Mouse (Mus musculus) hindbrain, embryonic 12.5 days (tissue): ENCODE measurements around the gene Tectb. TPM values are rescaled to one million over a fixed set of nuclear protein-coding genes. Genes with fewer than 3 reads are reported as not detected.

Experiments
- ATAC-seq: fragments of 200-750 bp; cut with Nextera tagmentation; 2 replicates; pipeline ENCODE4 v1.8.0; 2017; ENCODE audit warnings: moderate TSS enrichment; ENCODE audit not compliant: low FRiP score
- H3K27ac ChIP-seq: fragments of 300-500 bp; sonication (generic); 2 replicates; pipeline ENCODE4 v1.5.1; 2016; ENCODE audit warnings: mild to moderate bottlenecking
- H3K27me3 ChIP-seq: fragments of 300-500 bp; sonication (generic); 2 replicates; pipeline ENCODE4 v1.6.1; 2016; ENCODE audit warnings: mild to moderate bottlenecking
- H3K36me3 ChIP-seq: fragments of 300-500 bp; sonication (generic); 2 replicates; pipeline ENCODE4 v1.6.1; 2016; ENCODE audit warnings: mild to moderate bottlenecking
- H3K4me1 ChIP-seq: fragments of 300-500 bp; sonication (generic); 2 replicates; pipeline ENCODE4 v1.6.1; 2016
- H3K4me2 ChIP-seq: fragments of 300-500 bp; sonication (generic); replicated peaks from 2 replicates; pipeline ENCODE4 v1.6.1; 2016; ENCODE audit warnings: mild to moderate bottlenecking
- H3K4me3 ChIP-seq: fragments of 300-500 bp; sonication (generic); 2 replicates; pipeline ENCODE4 v1.5.1; 2016; ENCODE audit warnings: mild to moderate bottlenecking
- H3K9ac ChIP-seq: fragments of 300-500 bp; sonication (generic); 2 replicates; pipeline ENCODE4 v1.6.1; 2016; ENCODE audit warnings: mild to moderate bottlenecking, moderate library complexity
- H3K9me3 ChIP-seq: fragments of 300-500 bp; sonication (generic); replicated peaks from 2 replicates; pipeline ENCODE4 v1.6.1; 2016; ENCODE audit warnings: mild to moderate bottlenecking
- WGBS: fragments of 180-500 bp; shearing (Covaris S2); methylation state at CpG from one replicate; pipeline ENCODE4 v1.1.7; 2016; 5-methylcytosine and 5-hydroxymethylcytosine counted together
- microRNA-seq: library from miRNA; unstranded; fragments of <30 nt; microRNA quantifications from one replicate; pipeline ENCODE4, GENCODE M21; 2017
- polyA plus RNA-seq: library from polyadenylated mRNA; unstranded; fragments of >200 nt; fragmentation: Nextera tagmentation; extraction: Ambion mirVana; gene quantifications from 2 replicates; pipeline ENCODE4 v1.2.1, GENCODE M21; 2016

Tectb gene
- polyA plus RNA-seq, 1 experiment from 2014 or later: 0.57 TPM

GRCm38 (mm10) chr19:55239766-55240426 lies 59.4 kb downstream of the Tectb start:
- H3K9me3 ChIP-seq: no peaks in the 10 kb centered on the region
- no peak for ATAC-seq
- H3K4me2 ChIP-seq: no peak overlapping the region
- H3K9ac ChIP-seq: no peak overlapping the region
- 73% methylated on average over 6 of the region's 6 CpGs for WGBS
- no peaks in the 10 kb centered on the region for H3K27me3 ChIP-seq
- H3K4me1 ChIP-seq: no peaks in the 10 kb centered on the region
- H3K27ac ChIP-seq: no peak overlapping the region
- no peaks in the 10 kb centered on the region for H3K36me3 ChIP-seq
- H3K4me3 ChIP-seq: no peak overlapping the region

DNA sequence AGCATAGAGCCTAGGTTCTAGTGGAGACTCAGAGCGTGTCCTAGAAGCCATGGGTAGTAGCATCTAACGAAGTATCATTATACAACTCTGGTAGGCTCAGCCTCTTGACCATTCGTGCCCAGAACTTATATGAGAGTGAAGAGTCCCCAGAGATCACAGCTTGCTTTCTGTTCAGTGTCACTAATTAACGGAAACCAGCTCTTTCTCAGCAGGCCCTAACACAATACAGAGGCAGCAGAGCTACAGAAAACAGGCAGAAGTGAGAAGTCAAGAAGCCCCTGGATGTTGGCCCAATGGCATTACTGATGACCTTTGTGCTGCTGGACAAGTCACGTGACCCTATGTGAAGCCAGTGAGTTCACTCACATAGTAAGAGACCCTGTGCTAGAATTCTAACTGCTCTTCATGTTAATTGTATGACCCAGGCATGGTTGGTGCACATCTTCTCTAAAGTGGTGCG lies 60.7 kb downstream of the Tectb start, which contains the start of gene Gucy2g:
Gucy2g (minus strand) TSS at position 51 of the 460 bp plus-strand sequence.
- WGBS: 72% methylated on average over 6 of the region's 6 CpGs
- Histone ChIP-seq H3K9ac (no peak within 1 kb of the TSS), H3K4me2 (no peak within 1 kb of the TSS), H3K36me3 (no peaks in the 10 kb centered on the region), H3K27me3 (no peaks in the 10 kb centered on the region), H3K27ac (no peak within 1 kb of the TSS), H3K4me3 (no peak within 1 kb of the TSS), H3K4me1 (no peaks in the 10 kb centered on the region), H3K9me3 (no peaks in the 10 kb centered on the region)
- no peak for ATAC-seq

GRCm38 (mm10) chr19:55244791-55245231 lies 64.3 kb downstream of the Tectb start:
- Histone ChIP-seq H3K9ac (no peak overlapping the region), H3K36me3 (no peaks in the 10 kb centered on the region), H3K27ac (no peak overlapping the region), H3K4me2 (no peak overlapping the region), H3K4me1 (no peaks in the 10 kb centered on the region), H3K9me3 (no peaks in the 10 kb centered on the region), H3K4me3 (no peak overlapping the region), H3K27me3 (no peaks in the 10 kb centered on the region)
- no peak for ATAC-seq
- 32% methylated on average over 7 of the region's 7 CpGs for WGBS

Small RNAs within 50 kb of the gene (microRNA-seq; reads per million reads assigned to microRNA genes)
- not detected for gene Mir6715

Other genes with a start within 250 kb of the Tectb start
- 25.3 and 27.5 TPM in 2 replicates for gene Gpam, start 53.5 kb upstream of the Tectb start, polyA plus RNA-seq
- not detected in 2 replicates for gene Gucy2g, start 60.5 kb downstream of the Tectb start, polyA plus RNA-seq
- 16.5 and 16.9 TPM in 2 replicates for gene Acsl5, start 71.2 kb downstream of the Tectb start, polyA plus RNA-seq
- 88.4 and 90.1 TPM in 2 replicates for gene Zdhhc6, start 135.3 kb downstream of the Tectb start, polyA plus RNA-seq
- 28.8 and 32.3 TPM in 2 replicates for gene Vti1a, start 135.6 kb downstream of the Tectb start, polyA plus RNA-seq